Mouse (Mus musculus) forebrain, postnatal 0 days (tissue): ENCODE results near the gene Gm48551. TPM values are rescaled to one million over a fixed set of nuclear protein-coding genes. Genes with fewer than 3 reads are reported as not detected.

Source experiments
- ATAC-seq: fragments of 200-750 bp; cut with Nextera tagmentation; 2 replicates; pipeline ENCODE4 v1.8.0; 2017; ENCODE audit warnings: mild to moderate bottlenecking, moderate library complexity
- DNase-seq: peaks from one replicate; pipeline ENCODE4 v3.0.0-alpha.2; 2015
- H3K27ac ChIP-seq: fragments of 300-500 bp; sonication (generic); 2 replicates; pipeline ENCODE4 v1.5.1; 2014; ENCODE audit warnings: low read depth, mild to moderate bottlenecking, antibody characterized with exemption, low read length, moderate library complexity, mixed read lengths
- H3K27me3 ChIP-seq: fragments of 300-500 bp; sonication (generic); 2 replicates; pipeline ENCODE4 v1.6.1; 2014; ENCODE audit warnings: mild to moderate bottlenecking, low read length, mixed read lengths; ENCODE audit not compliant: insufficient read depth
- H3K36me3 ChIP-seq: fragments of 300-500 bp; sonication (generic); 2 replicates; pipeline ENCODE4 v1.6.1; 2014; ENCODE audit warnings: mild to moderate bottlenecking, moderate library complexity; ENCODE audit not compliant: insufficient read depth
- H3K4me1 ChIP-seq: fragments of 300-500 bp; sonication (generic); 2 replicates; pipeline ENCODE4 v1.6.1; 2014; ENCODE audit warnings: antibody characterized with exemption; ENCODE audit not compliant: insufficient read depth
- H3K4me2 ChIP-seq: fragments of 300-500 bp; sonication (generic); 2 replicates; pipeline ENCODE4 v1.6.1; 2014; ENCODE audit warnings: low read depth, mild to moderate bottlenecking, moderate library complexity
- H3K4me3 ChIP-seq: fragments of 300-500 bp; sonication (generic); 2 replicates; pipeline ENCODE4 v1.5.1; 2014; ENCODE audit warnings: low read depth, low read length, mixed read lengths
- H3K9ac ChIP-seq: fragments of 300-500 bp; sonication (generic); 2 replicates; pipeline ENCODE4 v1.6.1; 2014; ENCODE audit warnings: mild to moderate bottlenecking
- H3K9me3 ChIP-seq: fragments of 300-500 bp; sonication (generic); 2 replicates; pipeline ENCODE4 v1.6.1; 2016; ENCODE audit warnings: low read length
- CTCF ChIP-seq: sonication (generic); IDR thresholded peaks from 2 replicates; pipeline ENCODE4 v1.5.1; 2016; ENCODE audit warnings: antibody characterized with exemption, control low read depth, low read depth
- WGBS: fragments of 180-500 bp; shearing (Covaris S2); extraction: QIAGEN DNeasy Blood & Tissue Kit; methylation state at CpG from one replicate; pipeline ENCODE4 v1.1.7; 2014; 5-methylcytosine and 5-hydroxymethylcytosine counted together
- polyA plus RNA-seq: library from polyadenylated mRNA; unstranded; fragments of >200 nt; fragmentation: Nextera tagmentation; extraction: Ambion mirVana; gene quantifications from 2 replicates; pipeline ENCODE4 v1.2.1, GENCODE M21; 2015
- total RNA-seq: library from RNA; depleted of rRNA; stranded (reverse); fragments of >200 nt; gene quantifications from 2 replicates; pipeline ENCODE4 v1.2.3, GENCODE M21; 2014

The Gm48551 gene
- total and polyA plus RNA-seq, 2 experiments from 2014 or later = 2.5 to 5.0 TPM

- Histone ChIP-seq H3K27ac (no peak within 1 kb of the TSS), H3K27me3 (no peaks in the 10 kb centered on the region), H3K4me3 (no peak within 1 kb of the TSS), H3K9me3 (no peaks in the 10 kb centered on the region), H3K9ac (peak within 1 kb of the TSS; percentile 25), H3K36me3 (peaks cover 16% of the 10 kb centered on the region), H3K4me2 (peak within 1 kb of the TSS; percentile 43), H3K4me1 (no peaks in the 10 kb centered on the region)
- 71% methylated on average over 14 of the region's 14 CpGs for WGBS
- DNase-seq = no peak
- TF ChIP-seq CTCF = no peak
- no peak for ATAC-seq
These were observed 8.5 kb downstream of the Gm48551 start, which contains the start of gene Smim24 for GRCm38 (mm10) chr10:81392781-81393185. Gene Smim24, plus strand, starts transcription at chr10:81393051.

- 12% methylated on average over 19 of the region's 19 CpGs for WGBS
- peak overlapping the region; percentile 43 for H3K4me2 ChIP-seq
- no peak overlapping the region for H3K4me3 ChIP-seq
- H3K27me3 ChIP-seq = no peaks in the 10 kb centered on the region
- peak overlapping the region; percentile 25 for H3K9ac ChIP-seq
- DNase-seq (no peak), ATAC-seq (no peak)
- no peaks in the 10 kb centered on the region for H3K9me3 ChIP-seq
- H3K4me1 ChIP-seq = no peaks in the 10 kb centered on the region
- peaks cover 8% of the 10 kb centered on the region for H3K36me3 ChIP-seq
- TF ChIP-seq CTCF = 0 out of 2 replicates have a peak, but pooled peaks have one; percentile 3
- H3K27ac ChIP-seq = no peak overlapping the region
These were observed 9.3 kb downstream of the Gm48551 start for GRCm38 (mm10) chr10:81393456-81394063.

- Histone ChIP-seq H3K4me1 (no peaks in the 10 kb centered on the region; the same call in 1 of the 2 replicates), H3K36me3 (peaks cover 11% of the 10 kb centered on the region), H3K27ac (no peak overlapping the region), H3K4me2 (no peak overlapping the region), H3K9ac (no peak overlapping the region), H3K27me3 (no peaks in the 10 kb centered on the region), H3K4me3 (no peak overlapping the region), H3K9me3 (no peaks in the 10 kb centered on the region)
- TF ChIP-seq CTCF = peak; percentile 91
- 17% methylated on average over 5 of the region's 5 CpGs for WGBS
- ATAC-seq (0 out of 2 replicates have a peak, but pooled peaks have one; percentile 25), DNase-seq (peak; percentile 76)
These were observed 10.9 kb downstream of the Gm48551 start for GRCm38 (mm10) chr10:81395127-81395526.

GRCm38 (mm10) chr10:81395865-81396264, 11.6 kb downstream of the Gm48551 start:
- H3K9ac ChIP-seq = no peak overlapping the region

GRCm38 (mm10) chr10:81396749-81397148, 12.5 kb downstream of the Gm48551 start:
- no peaks in the 10 kb centered on the region for H3K27me3 ChIP-seq
- DNase-seq = no peak
- no peak overlapping the region for H3K4me2 ChIP-seq
- peaks cover 3% of the 10 kb centered on the region; the same call in 1 of the 2 replicates for H3K4me1 ChIP-seq
- no peaks in the 10 kb centered on the region for H3K9me3 ChIP-seq
- no peak for TF ChIP-seq CTCF
- H3K4me3 ChIP-seq = no peak overlapping the region
- no peak overlapping the region for H3K9ac ChIP-seq
- H3K27ac ChIP-seq = no peak overlapping the region
- WGBS = 75% methylated on average over 5 of the region's 5 CpGs
- H3K36me3 ChIP-seq = peaks cover 14% of the 10 kb centered on the region
- no peak for ATAC-seq

More at GRCm38 (mm10) chr10:81395865-81396264, 11.6 kb downstream of the Gm48551 start:
- no peaks in the 10 kb centered on the region for H3K27me3 ChIP-seq
- no peaks in the 10 kb centered on the region for H3K9me3 ChIP-seq
- no peak overlapping the region for H3K4me3 ChIP-seq
- DNase-seq = no peak
- WGBS = 68% methylated on average over 4 of the region's 4 CpGs
- no peak overlapping the region for H3K4me2 ChIP-seq
- no peaks in the 10 kb centered on the region; the same call in 1 of the 2 replicates for H3K4me1 ChIP-seq
- peaks cover 16% of the 10 kb centered on the region for H3K36me3 ChIP-seq
- no peak overlapping the region for H3K27ac ChIP-seq
- no peak for ATAC-seq
- no peak for TF ChIP-seq CTCF

GRCm38 (mm10) chr10:81399296-81399695, 15.0 kb downstream of the Gm48551 start:
- H3K9me3 ChIP-seq = no peaks in the 10 kb centered on the region
- H3K27me3 ChIP-seq = no peaks in the 10 kb centered on the region
- H3K36me3 ChIP-seq = peaks cover 14% of the 10 kb centered on the region
- H3K9ac ChIP-seq = no peak overlapping the region
- no peak for ATAC-seq
- H3K4me3 ChIP-seq = no peak overlapping the region
- peak overlapping the region; percentile 44 for H3K4me2 ChIP-seq
- DNase-seq = no peak
- peaks cover 9% of the 10 kb centered on the region for H3K4me1 ChIP-seq
- H3K27ac ChIP-seq = no peak overlapping the region
- 85% methylated on average over 5 of the region's 5 CpGs for WGBS
- TF ChIP-seq CTCF = no peak

- DNase-seq (no peak), ATAC-seq (no peak)
- H3K4me3 ChIP-seq = peak overlapping the region; percentile 20; the same call in 1 of the 2 replicates
- H3K9ac ChIP-seq = peak overlapping the region; percentile 40; the same call in 1 of the 2 replicates
- 79% methylated on average over 18 of the region's 18 CpGs for whole genome bisulfite sequencing
- H3K4me2 ChIP-seq = peak overlapping the region; percentile 44
- H3K27me3 ChIP-seq = no peaks in the 10 kb centered on the region
- H3K36me3 ChIP-seq = peaks cover 14% of the 10 kb centered on the region
- H3K27ac ChIP-seq = no peak overlapping the region
- no peaks in the 10 kb centered on the region for H3K9me3 ChIP-seq
- no peak for TF ChIP-seq CTCF
- H3K4me1 ChIP-seq = peaks cover 9% of the 10 kb centered on the region
These were observed 15.6 kb downstream of the Gm48551 start for GRCm38 (mm10) chr10:81399798-81400308.
